Mouse (Mus musculus) hindbrain, postnatal 0 days (tissue): ENCODE measurements at regions not wholly inside any gene's neighbourhood (a gene's known extent, or its start where the extent isn't known, plus 50 kb on each side); places are given as distances from the start of the nearest gene placed in this dataset.

Experiments used
- ATAC-seq: fragments of 200-750 bp; cut with Nextera tagmentation; 2 replicates; pipeline ENCODE4 v1.8.0; 2017; ENCODE audit warnings: mild to moderate bottlenecking, moderate TSS enrichment, moderate library complexity
- DNase-seq: peaks from one replicate; pipeline ENCODE4 v3.0.0-alpha.2; 2015; ENCODE audit warnings: low spot score
- H3K27ac ChIP-seq: fragments of 300-500 bp; sonication (generic); 2 replicates; pipeline ENCODE4 v1.5.1; 2014; ENCODE audit warnings: mild to moderate bottlenecking
- H3K27me3 ChIP-seq: fragments of 300-500 bp; sonication (generic); 2 replicates; pipeline ENCODE4 v1.6.1; 2014; ENCODE audit warnings: low read length, mixed read lengths; ENCODE audit not compliant: insufficient read depth
- H3K36me3 ChIP-seq: fragments of 300-500 bp; sonication (generic); 2 replicates; pipeline ENCODE4 v1.6.1; 2014; ENCODE audit warnings: low read length, mixed read lengths; ENCODE audit not compliant: insufficient read depth
- H3K4me1 ChIP-seq: fragments of 300-500 bp; sonication (generic); 2 replicates; pipeline ENCODE4 v1.6.1; 2014; ENCODE audit warnings: antibody characterized with exemption, low read length, mixed read lengths; ENCODE audit not compliant: insufficient read depth
- H3K4me2 ChIP-seq: fragments of 300-500 bp; sonication (generic); 2 replicates; pipeline ENCODE4 v1.6.1; 2014; ENCODE audit warnings: low read depth, mild to moderate bottlenecking, low read length, moderate library complexity, mixed read lengths
- H3K4me3 ChIP-seq: fragments of 300-500 bp; sonication (generic); 2 replicates; pipeline ENCODE4 v1.5.1; 2014; ENCODE audit warnings: low read length
- H3K9ac ChIP-seq: fragments of 300-500 bp; sonication (generic); replicated peaks from 2 replicates; pipeline ENCODE4 v1.6.1; 2014; ENCODE audit warnings: mild to moderate bottlenecking, low read length, moderate library complexity, mixed read lengths
- H3K9me3 ChIP-seq: fragments of 300-500 bp; sonication (generic); 2 replicates; pipeline ENCODE4 v1.6.1; 2016; ENCODE audit warnings: low read length, mixed read lengths
- CTCF ChIP-seq: IDR thresholded peaks from 2 replicates; pipeline ENCODE4 v1.5.1; 2016; ENCODE audit warnings: antibody characterized with exemption, control low read depth, low read depth
- WGBS: fragments of 180-500 bp; shearing (Covaris S2); extraction: QIAGEN DNeasy Blood & Tissue Kit; methylation state at CpG from one replicate; pipeline ENCODE4 v1.1.7; 2014; 5-methylcytosine and 5-hydroxymethylcytosine counted together

DNA sequence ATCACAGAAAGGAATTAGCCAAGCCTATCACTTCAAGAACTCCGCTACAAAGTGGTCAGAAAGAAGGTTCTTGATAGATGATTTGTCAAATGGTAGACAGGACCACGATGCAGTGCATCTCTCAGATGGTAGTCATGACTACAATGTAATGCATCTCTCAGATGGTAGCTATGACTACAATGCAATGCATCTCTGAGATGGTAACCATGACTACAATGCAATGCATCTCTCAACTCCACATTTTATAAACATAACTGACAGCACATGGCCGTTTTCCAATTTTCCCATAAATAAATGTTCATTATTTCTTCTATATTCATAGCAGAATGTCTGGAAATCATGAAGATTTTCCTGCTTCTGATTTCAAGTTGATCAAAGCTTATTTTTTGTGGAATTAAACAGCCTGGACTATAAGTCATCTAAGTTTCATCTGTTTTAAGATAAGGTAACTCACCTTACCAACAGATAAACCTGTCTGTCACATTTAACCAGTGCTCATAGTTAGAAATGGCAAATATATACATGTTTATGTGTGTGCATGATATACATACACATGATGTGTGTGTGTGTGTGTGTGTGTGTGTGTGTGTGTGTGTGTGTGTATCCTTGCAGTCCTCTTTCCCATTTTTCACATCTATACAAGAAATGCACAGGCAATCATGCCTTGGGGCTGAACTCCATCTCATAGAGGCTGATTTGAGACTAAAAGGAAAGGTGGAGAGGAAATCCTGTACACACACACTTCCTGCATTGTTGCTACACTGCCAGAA lies 122.4 kb downstream of the Phf3 start:
- ATAC-seq (peak; percentile 86), DNase-seq (peak; percentile 34)
- Histone ChIP-seq H3K27ac (peak overlapping the region; percentile 41; the same call in 1 of the 2 replicates), H3K9me3 (no peaks in the 10 kb centered on the region), H3K9ac (no peak overlapping the region), H3K27me3 (no peaks in the 10 kb centered on the region), H3K4me3 (no peak overlapping the region), H3K36me3 (no peaks in the 10 kb centered on the region), H3K4me2 (no peak overlapping the region), H3K4me1 (no peaks in the 10 kb centered on the region)
- WGBS, result 27% methylated on average over 3 of the region's 3 CpGs
- no peak for TF ChIP-seq CTCF

- H3K27ac ChIP-seq, result no peak overlapping the region
- H3K36me3 ChIP-seq, result no peaks in the 10 kb centered on the region
- DNase-seq, result no peak
- no peak for TF ChIP-seq CTCF
- H3K9ac ChIP-seq, result no peak overlapping the region
- no peak overlapping the region for H3K4me3 ChIP-seq
- H3K27me3 ChIP-seq, result no peaks in the 10 kb centered on the region
- H3K9me3 ChIP-seq, result no peaks in the 10 kb centered on the region
- no peaks in the 10 kb centered on the region for H3K4me1 ChIP-seq
- no peak overlapping the region for H3K4me2 ChIP-seq
- no peak for ATAC-seq
Measured at GRCm38 (mm10) chr1:30741955-30742354, 131.8 kb downstream of the Phf3 start.

DNA sequence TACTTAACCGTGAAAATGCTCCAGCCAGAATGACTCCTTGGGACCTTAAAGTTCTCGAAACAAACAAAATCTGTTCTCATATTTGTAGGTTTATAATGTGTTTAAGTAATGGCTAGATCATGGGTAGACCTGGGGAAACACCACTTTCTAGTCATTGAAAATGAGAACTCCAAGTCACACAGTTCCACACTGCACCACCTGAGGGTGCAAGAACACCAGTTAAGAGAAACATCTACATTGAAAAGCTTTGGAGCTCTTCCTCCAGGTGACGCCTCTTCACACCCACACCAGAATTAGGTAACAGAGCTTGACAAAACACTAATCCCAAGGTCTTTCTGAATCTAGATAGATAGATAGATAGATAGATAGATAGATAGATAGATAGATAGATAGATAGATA lies 132.9 kb downstream of the Phf3 start:
- Histone ChIP-seq H3K9ac (no peak overlapping the region), H3K4me1 (no peaks in the 10 kb centered on the region), H3K36me3 (no peaks in the 10 kb centered on the region), H3K4me2 (no peak overlapping the region), H3K27ac (no peak overlapping the region), H3K9me3 (no peaks in the 10 kb centered on the region), H3K27me3 (no peaks in the 10 kb centered on the region), H3K4me3 (no peak overlapping the region)
- WGBS, result 64% methylated on average over 3 of the region's 3 CpGs
- TF ChIP-seq CTCF, result peak; percentile 73
- ATAC-seq (peak; percentile 82), DNase-seq (peak; percentile 80)

- Histone ChIP-seq H3K27ac (no peak overlapping the region), H3K4me3 (no peak overlapping the region), H3K36me3 (no peaks in the 10 kb centered on the region), H3K9ac (no peak overlapping the region), H3K4me1 (no peaks in the 10 kb centered on the region), H3K9me3 (no peaks in the 10 kb centered on the region), H3K4me2 (no peak overlapping the region), H3K27me3 (no peaks in the 10 kb centered on the region)
- DNase-seq, result no peak
- peak; percentile 56; the same call in 1 of the 2 replicates for ATAC-seq
- TF ChIP-seq CTCF, result no peak
- 36% methylated on average over 2 of the region's 2 CpGs for WGBS
Measured at GRCm38 (mm10) chr1:30721519-30721918, 152.2 kb downstream of the Phf3 start.

- WGBS, result 89% methylated on average over 2 of the region's 2 CpGs
- no peak for ATAC-seq
- Histone ChIP-seq H3K9ac (no peak overlapping the region), H3K27me3 (no peaks in the 10 kb centered on the region), H3K4me1 (no peaks in the 10 kb centered on the region), H3K27ac (no peak overlapping the region), H3K4me3 (no peak overlapping the region), H3K36me3 (no peaks in the 10 kb centered on the region), H3K9me3 (no peaks in the 10 kb centered on the region), H3K4me2 (no peak overlapping the region)
- no peak for TF ChIP-seq CTCF
- DNase-seq, result no peak
Measured at GRCm38 (mm10) chr1:30720829-30721228, 152.9 kb downstream of the Phf3 start.

GRCm38 (mm10) chr1:30718578-30718977 lies 155.1 kb downstream of the Phf3 start:
- WGBS, result 61% methylated on average over 5 of the region's 5 CpGs
- ATAC-seq, result no peak
- no peak for DNase-seq
- Histone ChIP-seq H3K9ac (no peak overlapping the region), H3K4me2 (no peak overlapping the region), H3K36me3 (no peaks in the 10 kb centered on the region), H3K27me3 (no peaks in the 10 kb centered on the region), H3K27ac (no peak overlapping the region), H3K4me3 (no peak overlapping the region), H3K4me1 (no peaks in the 10 kb centered on the region), H3K9me3 (no peaks in the 10 kb centered on the region)
- no peak for TF ChIP-seq CTCF

DNA sequence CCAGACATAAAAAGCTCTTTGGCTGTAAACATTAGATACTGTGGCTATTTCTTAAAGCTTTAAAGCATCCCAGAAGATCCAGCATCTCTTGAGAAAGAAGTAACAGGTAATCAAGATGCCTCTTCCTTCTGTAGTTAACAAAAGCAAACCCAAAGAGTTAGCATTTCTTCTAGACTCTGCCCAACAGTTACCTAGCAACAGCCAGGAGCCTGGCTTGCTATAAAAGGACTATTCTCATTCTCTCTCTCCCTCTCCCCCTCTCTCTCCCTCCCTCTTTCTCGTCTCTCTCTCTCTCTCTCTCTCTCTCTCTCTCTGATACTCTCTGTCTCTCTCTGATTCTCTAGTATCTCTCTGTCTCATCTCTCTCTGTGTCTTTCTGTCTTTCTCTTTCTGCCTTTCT lies 157.4 kb downstream of the Phf3 start:
- Histone ChIP-seq H3K4me2 (no peak overlapping the region), H3K9me3 (no peaks in the 10 kb centered on the region), H3K4me1 (no peaks in the 10 kb centered on the region), H3K27me3 (no peaks in the 10 kb centered on the region), H3K36me3 (no peaks in the 10 kb centered on the region), H3K27ac (no peak overlapping the region), H3K9ac (no peak overlapping the region), H3K4me3 (no peak overlapping the region)
- WGBS, result 5% methylated on average over 1 of the region's 1 CpGs
- no peak for TF ChIP-seq CTCF
- ATAC-seq, result no peak
- no peak for DNase-seq
